Mouse (Mus musculus) forebrain, embryonic 12.5 days (tissue): ENCODE results near the gene Gjd3. TPM values are rescaled to one million over a fixed set of nuclear protein-coding genes. Genes with fewer than 3 reads are reported as not detected.

Experiments used
- ATAC-seq: fragments of 200-750 bp; cut with Nextera tagmentation; 2 replicates; pipeline ENCODE4 v1.8.0; 2017; ENCODE audit warnings: moderate TSS enrichment; ENCODE audit not compliant: low FRiP score
- H3K27ac ChIP-seq: fragments of 300-500 bp; sonication (generic); 2 replicates; pipeline ENCODE4 v1.5.1; 2016; ENCODE audit warnings: mild to moderate bottlenecking
- H3K27me3 ChIP-seq: fragments of 300-500 bp; sonication (generic); 2 replicates; pipeline ENCODE4 v1.6.1; 2016; ENCODE audit warnings: mild to moderate bottlenecking
- H3K36me3 ChIP-seq: fragments of 300-500 bp; sonication (generic); replicated peaks from 2 replicates; pipeline ENCODE4 v1.6.1; 2016; ENCODE audit warnings: mild to moderate bottlenecking
- H3K4me1 ChIP-seq: fragments of 300-500 bp; sonication (generic); 2 replicates; pipeline ENCODE4 v1.6.1; 2016
- H3K4me2 ChIP-seq: fragments of 300-500 bp; sonication (generic); 2 replicates; pipeline ENCODE4 v1.6.1; 2016; ENCODE audit warnings: mild to moderate bottlenecking, moderate library complexity
- H3K4me3 ChIP-seq: fragments of 300-500 bp; sonication (generic); replicated peaks from 2 replicates; pipeline ENCODE4 v1.5.1; 2016; ENCODE audit warnings: mild to moderate bottlenecking
- H3K9ac ChIP-seq: fragments of 300-500 bp; sonication (generic); 2 replicates; pipeline ENCODE4 v1.6.1; 2016; ENCODE audit warnings: mild to moderate bottlenecking
- H3K9me3 ChIP-seq: fragments of 300-500 bp; sonication (generic); 2 replicates; pipeline ENCODE4 v1.6.1; 2016
- WGBS: fragments of 180-500 bp; shearing (Covaris S2); methylation state at CpG from one replicate; pipeline ENCODE4 v1.1.7; 2016; 5-methylcytosine and 5-hydroxymethylcytosine counted together
- polyA plus RNA-seq: library from polyadenylated mRNA; unstranded; fragments of >200 nt; fragmentation: Nextera tagmentation; extraction: Ambion mirVana; gene quantifications from 2 replicates; pipeline ENCODE4 v1.2.1, GENCODE M21; 2016

Gjd3 gene
- polyA plus RNA-seq, 1 experiment from 2014 or later = 0.47 TPM

DNA sequence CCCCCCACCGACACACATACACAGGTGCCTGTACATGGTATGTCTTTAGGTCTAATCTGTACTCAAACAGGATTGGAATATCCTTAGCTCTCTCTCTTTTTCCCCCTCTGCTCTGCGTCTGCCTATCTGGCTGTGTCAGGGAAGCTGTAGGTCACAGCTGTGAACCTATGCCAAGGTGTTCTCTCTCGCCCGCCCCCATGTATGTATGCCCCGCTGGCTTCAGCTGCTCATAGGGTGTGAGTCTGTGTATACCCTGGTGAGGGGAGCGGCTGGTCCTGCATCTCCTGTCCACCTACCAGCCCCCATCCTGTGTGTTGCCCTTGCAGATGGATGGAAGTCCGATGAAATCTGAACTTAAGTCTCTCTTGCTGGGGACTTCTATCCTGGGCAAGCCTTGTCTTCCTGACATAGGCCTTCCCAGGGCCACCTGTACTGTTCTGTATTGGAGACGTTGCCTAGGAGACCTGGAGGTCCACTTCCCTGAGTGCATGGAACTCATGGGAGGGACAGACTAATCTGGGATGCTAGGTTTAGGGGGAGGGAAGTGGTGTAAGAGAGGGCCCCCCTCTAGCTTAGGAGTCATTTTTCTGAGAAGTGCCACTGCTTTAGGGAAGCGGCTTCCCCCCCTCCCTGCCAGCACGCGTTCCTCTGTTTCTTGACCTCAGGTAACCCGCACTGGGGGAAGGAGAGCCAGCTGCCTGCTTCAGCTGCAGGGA, 33.4 kb downstream of the Gjd3 start:
- no peak overlapping the region for H3K27ac ChIP-seq
- H3K36me3 ChIP-seq = 0 out of 2 replicates have a peak, but pooled peaks cover 5% of the 10 kb centered on the region
- H3K9ac ChIP-seq = no peak overlapping the region
- peaks cover 44% of the 10 kb centered on the region for H3K4me1 ChIP-seq
- H3K9me3 ChIP-seq = no peaks in the 10 kb centered on the region
- no peak overlapping the region for H3K4me3 ChIP-seq
- no peak for ATAC-seq
- no peaks in the 10 kb centered on the region for H3K27me3 ChIP-seq
- no peak overlapping the region for H3K4me2 ChIP-seq
- 70% methylated on average over 12 of the region's 12 CpGs for WGBS

DNA sequence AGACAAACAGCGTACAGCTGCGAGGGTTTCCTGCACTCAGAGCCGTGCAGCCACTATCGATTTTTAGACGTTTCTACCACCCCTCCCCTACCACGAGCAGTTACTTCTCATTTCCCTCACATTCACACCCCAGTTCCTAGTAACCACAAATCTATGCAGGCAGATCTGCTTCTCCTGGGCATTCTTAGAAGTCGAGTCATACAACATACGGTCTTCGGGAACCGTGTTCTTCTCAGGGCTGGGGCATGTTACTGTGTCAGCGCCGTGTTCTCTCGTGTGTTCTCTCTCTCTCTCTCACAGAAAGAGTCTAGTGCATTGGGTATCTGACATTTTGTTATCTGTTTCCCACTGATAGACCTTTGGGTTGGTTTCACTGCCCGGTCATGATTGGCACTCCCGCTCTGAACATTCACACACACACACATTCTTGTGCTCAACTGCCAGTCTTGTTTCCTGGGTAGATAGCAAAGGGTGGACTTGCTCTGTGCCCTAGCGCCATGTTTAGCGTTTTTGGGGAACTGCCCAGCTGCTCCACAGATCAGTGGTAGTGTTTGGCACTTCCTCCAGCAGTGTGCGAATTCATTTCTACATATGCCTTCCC, 34.7 kb downstream of the Gjd3 start:
- H3K27ac ChIP-seq = no peak overlapping the region
- H3K4me2 ChIP-seq = no peak overlapping the region
- H3K9me3 ChIP-seq = no peaks in the 10 kb centered on the region
- H3K9ac ChIP-seq = no peak overlapping the region
- H3K4me3 ChIP-seq = no peak overlapping the region
- no peak for ATAC-seq
- peaks cover 44% of the 10 kb centered on the region for H3K4me1 ChIP-seq
- H3K36me3 ChIP-seq = 0 out of 2 replicates have a peak, but pooled peaks cover 5% of the 10 kb centered on the region
- 91% methylated on average over 18 of the region's 18 CpGs for WGBS
- no peaks in the 10 kb centered on the region for H3K27me3 ChIP-seq

DNA sequence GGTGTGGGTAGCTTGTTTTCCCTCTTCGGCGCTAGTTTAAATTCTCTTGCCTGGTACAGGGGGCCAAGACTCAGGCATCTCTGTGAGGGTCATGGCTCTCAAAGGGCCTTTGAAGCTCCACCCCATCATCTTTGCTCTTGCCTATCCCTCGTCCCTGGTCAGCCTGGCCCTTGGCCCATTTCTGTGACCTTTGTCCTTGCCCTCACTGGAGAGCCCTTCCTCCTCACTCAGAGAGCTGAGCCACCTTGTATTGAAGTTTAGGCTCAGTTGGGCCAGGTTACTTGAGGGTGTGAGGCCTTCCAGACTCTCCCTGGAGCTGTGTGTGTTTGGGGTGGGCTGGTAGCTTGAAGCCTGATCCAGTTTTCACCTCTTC, 37.2 kb downstream of the Gjd3 start:
- H3K27ac ChIP-seq = no peak overlapping the region
- no peaks in the 10 kb centered on the region for H3K9me3 ChIP-seq
- H3K36me3 ChIP-seq = 0 out of 2 replicates have a peak, but pooled peaks cover 4% of the 10 kb centered on the region
- no peak overlapping the region for H3K9ac ChIP-seq
- WGBS = 67% methylated on average over 3 of the region's 3 CpGs
- no peak overlapping the region for H3K4me3 ChIP-seq
- peaks cover 55% of the 10 kb centered on the region for H3K4me1 ChIP-seq
- no peaks in the 10 kb centered on the region for H3K27me3 ChIP-seq
- ATAC-seq = no peak
- no peak overlapping the region for H3K4me2 ChIP-seq

DNA sequence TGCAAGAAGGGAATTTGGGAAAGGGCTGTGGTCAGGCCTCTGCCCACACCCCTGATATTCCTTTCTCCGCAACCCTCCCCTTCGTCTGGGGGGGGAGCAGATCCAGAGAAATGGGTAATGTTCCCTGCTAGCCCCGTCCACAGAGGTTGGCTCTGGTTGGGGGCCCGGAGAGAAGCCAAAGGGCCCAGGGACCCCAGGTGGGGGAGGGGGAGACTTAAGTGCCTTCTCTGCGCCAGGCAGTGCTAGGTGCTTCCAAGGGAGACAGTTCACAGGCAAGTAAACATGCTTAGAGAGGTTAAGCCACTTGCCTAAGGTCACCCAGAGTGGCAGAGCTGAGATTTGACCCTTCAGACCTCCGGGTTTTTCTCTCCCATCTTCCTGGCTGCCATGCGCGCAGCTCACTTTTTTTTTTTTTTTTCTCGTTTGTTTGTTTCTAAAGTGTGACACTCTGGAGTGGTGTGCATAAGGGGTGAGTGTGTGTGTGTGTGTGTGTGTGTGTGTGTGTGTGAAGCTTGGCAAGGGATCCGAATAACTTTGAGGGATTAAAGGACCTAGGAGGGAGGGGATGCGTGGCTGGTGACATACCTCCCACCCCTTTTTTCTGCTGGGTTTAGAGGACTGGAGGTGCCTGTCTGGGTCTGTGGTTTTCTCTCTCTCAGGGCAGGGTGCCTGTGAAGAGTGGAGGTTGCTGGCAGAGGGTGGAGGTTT, 37.8 kb downstream of the Gjd3 start:
- peaks cover 60% of the 10 kb centered on the region for H3K4me1 ChIP-seq
- H3K27ac ChIP-seq = no peak overlapping the region
- no peaks in the 10 kb centered on the region for H3K36me3 ChIP-seq
- H3K9me3 ChIP-seq = no peaks in the 10 kb centered on the region
- H3K4me3 ChIP-seq = no peak overlapping the region
- WGBS = 30% methylated on average over 11 of the region's 11 CpGs
- H3K27me3 ChIP-seq = no peaks in the 10 kb centered on the region
- no peak for ATAC-seq
- H3K4me2 ChIP-seq = no peak overlapping the region
- no peak overlapping the region for H3K9ac ChIP-seq

DNA sequence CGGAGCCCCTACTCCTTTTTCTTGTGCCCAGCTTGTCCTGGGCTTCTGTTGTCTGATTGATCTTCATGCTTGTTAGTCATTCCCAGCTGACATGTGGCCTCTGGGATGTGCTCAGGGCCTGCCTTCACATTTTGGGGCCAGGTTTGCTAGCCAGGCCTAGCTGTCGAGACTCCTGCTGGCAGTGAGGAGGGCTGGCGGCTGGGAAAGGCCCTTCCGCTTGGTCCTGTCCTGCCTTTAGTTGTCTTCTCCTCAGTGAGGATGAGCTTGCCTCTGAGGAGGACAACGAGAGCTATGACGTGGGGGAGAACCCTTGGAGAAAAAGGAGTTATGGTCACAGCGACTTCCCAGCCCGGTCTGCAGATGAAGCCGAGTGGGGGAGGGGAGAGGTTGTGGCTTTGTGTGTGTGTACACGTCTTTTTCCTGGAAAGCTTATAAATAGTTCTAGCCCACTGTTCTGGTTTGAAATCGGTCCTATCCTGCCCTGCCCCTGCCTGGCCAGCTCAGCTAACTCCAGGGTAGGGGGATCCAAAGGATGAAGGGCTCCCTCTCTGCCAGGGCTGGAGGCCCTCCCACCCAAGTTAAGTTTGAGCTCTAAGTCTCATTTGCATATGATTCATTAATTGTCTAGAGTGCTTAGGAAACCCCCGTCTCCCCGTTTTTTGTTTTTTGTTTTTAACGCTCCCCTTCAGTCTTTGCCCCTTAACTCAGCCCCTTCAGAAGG, 38.9 kb downstream of the Gjd3 start:
- ATAC-seq = no peak
- WGBS = 35% methylated on average over 14 of the region's 14 CpGs
- Histone ChIP-seq H3K27me3 (peaks cover 4% of the 10 kb centered on the region), H3K9ac (peak overlapping the region; percentile 36; the same call in 1 of the 2 replicates), H3K9me3 (no peaks in the 10 kb centered on the region), H3K4me3 (no peak overlapping the region), H3K4me1 (peaks cover 64% of the 10 kb centered on the region), H3K4me2 (no peak overlapping the region), H3K36me3 (no peaks in the 10 kb centered on the region), H3K27ac (peak overlapping the region; percentile 88)

DNA sequence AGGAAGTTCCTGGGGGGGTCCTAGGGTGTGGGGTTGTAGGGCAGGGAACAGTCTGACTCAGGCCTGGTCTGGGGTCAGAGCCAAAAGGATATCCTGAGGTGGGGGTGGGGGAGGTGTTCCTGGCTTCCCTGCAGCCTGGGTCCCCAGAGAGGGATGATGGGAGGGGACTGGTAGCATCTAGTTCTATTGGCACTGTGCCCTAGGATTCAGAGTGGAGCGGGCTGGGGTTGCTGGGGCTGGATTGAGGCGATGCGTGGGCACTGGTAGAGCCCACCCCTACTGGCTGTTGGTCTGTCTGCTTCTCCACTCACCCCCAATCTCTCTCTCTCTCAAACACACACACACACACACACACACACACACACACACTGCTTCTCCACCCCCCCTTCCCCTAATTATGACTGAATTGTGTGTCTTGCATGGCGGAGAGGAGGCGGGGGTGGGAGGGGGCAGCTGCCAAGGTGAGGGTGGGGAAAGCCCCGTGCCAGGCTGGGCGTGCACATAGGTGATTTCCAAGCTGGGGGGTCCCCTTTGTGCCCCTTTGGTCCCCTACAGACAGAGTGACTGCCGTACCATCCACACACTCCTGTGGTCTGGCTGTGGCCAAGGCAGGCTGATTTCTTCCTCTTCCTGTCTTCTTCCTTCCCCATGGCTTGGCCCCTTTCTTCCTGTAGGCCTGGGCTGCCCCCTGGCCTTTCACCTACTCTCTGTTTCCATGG, 39.7 kb downstream of the Gjd3 start:
- WGBS = 61% methylated on average over 8 of the region's 8 CpGs
- H3K9ac ChIP-seq = peak overlapping the region; percentile 65
- peaks cover 13% of the 10 kb centered on the region for H3K27me3 ChIP-seq
- no peaks in the 10 kb centered on the region for H3K9me3 ChIP-seq
- no peak for ATAC-seq
- peak overlapping the region; percentile 88 for H3K27ac ChIP-seq
- no peak overlapping the region for H3K4me3 ChIP-seq
- H3K4me2 ChIP-seq = peak overlapping the region; percentile 93; the same call in 1 of the 2 replicates
- no peaks in the 10 kb centered on the region for H3K36me3 ChIP-seq
- H3K4me1 ChIP-seq = peaks cover 72% of the 10 kb centered on the region

DNA sequence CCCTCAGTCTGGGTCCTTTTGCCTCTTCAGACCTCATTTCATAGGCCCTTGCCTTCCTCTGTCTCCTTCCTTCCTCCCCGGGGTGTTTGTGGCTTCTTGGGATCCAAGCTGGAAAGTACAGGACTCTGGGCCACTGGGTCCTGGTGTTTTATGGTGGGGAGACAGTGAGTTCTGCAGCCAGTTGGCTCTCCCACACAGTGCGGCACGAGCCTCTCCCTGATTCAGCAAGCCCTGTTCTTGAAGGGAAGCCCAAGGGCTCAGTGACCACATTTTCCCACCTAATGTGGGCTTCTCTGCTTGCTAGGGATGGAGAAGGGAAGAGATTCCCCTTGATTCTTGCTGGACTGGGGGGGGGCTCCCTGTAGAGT, 40.3 kb downstream of the Gjd3 start:
- H3K36me3 ChIP-seq = no peaks in the 10 kb centered on the region

DNA sequence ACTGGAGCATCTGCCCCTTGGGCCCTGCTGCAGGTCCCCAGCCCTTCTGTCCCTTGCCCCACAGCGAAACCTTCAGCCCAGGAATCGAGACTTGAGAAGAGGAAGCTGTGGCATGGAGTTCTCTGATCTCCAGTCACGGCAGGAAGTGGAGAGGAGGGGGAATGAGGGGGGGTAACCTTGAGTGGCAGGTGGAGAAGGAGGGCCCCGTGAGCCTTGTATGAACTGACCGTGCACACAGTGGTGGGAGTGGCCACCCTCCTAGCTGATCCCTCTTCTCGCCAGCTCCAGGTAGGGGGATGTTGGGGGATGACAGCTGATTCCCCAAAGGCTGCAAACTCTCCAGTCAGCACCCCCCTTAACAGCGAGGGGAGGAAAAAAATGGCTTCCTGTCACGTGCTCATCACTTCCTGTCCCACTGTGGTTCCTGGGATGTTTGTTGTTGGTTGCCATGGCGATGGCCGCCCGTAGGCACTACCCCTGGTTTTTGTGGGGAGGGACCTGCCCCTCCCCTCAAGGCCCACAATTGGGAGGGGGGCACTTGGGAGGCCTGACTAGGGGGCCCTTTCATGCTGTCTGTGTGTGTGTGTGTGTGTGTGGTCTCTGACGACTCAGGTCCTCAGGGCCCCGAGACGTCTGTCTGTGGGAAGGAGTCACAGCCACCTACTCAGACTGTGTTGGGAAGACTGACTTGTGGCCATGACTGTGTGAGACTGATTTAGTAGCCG, 40.8 kb downstream of the Gjd3 start:
- Histone ChIP-seq H3K9me3 (no peaks in the 10 kb centered on the region), H3K9ac (peak overlapping the region; percentile 65), H3K27me3 (peaks cover 13% of the 10 kb centered on the region), H3K27ac (peak overlapping the region; percentile 88), H3K36me3 (no peaks in the 10 kb centered on the region), H3K4me3 (peak overlapping the region; percentile 52), H3K4me2 (peak overlapping the region; percentile 93), H3K4me1 (peaks cover 81% of the 10 kb centered on the region)
- ATAC-seq = peak; percentile 53
- 4% methylated on average over 15 of the region's 15 CpGs for WGBS

More for the DNA sequence above, 40.3 kb downstream of the Gjd3 start:
- H3K4me1 ChIP-seq = peaks cover 78% of the 10 kb centered on the region
- peak overlapping the region; percentile 88 for H3K27ac ChIP-seq
- peak overlapping the region; percentile 93 for H3K4me2 ChIP-seq
- H3K9ac ChIP-seq = peak overlapping the region; percentile 65
- no peak for ATAC-seq
- H3K9me3 ChIP-seq = no peaks in the 10 kb centered on the region
- peaks cover 13% of the 10 kb centered on the region for H3K27me3 ChIP-seq
- WGBS = 60% methylated on average over 3 of the region's 3 CpGs
- H3K4me3 ChIP-seq = peak overlapping the region; percentile 52

DNA sequence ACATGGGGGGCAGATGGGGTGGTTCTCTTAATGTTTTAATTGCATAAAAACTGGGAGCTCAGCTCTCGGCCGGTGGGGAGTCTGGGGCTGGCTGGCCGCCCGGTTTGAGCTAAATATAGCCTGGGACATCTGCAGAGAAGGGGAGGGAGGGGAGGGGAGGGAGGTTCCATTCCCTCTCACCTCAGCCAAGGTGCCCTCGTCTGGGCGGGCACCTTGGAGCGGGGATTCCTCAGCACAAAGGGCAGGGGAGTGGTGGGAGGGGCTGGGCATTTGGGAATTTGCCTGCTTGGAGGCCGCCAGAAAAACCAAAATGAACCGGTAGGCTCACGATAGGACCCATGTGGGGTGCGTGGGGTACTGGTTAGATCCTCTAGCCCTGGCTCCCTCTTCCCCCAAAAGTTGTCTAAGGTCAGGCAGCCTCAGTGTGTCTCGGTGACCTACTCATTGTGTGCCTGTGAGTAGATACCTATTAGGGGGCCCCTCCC, 41.4 kb downstream of the Gjd3 start:
- no peak for ATAC-seq
- peaks cover 87% of the 10 kb centered on the region for H3K4me1 ChIP-seq
- no peaks in the 10 kb centered on the region for H3K36me3 ChIP-seq
- H3K27ac ChIP-seq = peak overlapping the region; percentile 88
- peaks cover 17% of the 10 kb centered on the region for H3K27me3 ChIP-seq
- H3K9me3 ChIP-seq = no peaks in the 10 kb centered on the region
- H3K4me2 ChIP-seq = peak overlapping the region; percentile 93
- peak overlapping the region; percentile 52 for H3K4me3 ChIP-seq
- WGBS = 2% methylated on average over 12 of the region's 12 CpGs
- H3K9ac ChIP-seq = peak overlapping the region; percentile 65

DNA sequence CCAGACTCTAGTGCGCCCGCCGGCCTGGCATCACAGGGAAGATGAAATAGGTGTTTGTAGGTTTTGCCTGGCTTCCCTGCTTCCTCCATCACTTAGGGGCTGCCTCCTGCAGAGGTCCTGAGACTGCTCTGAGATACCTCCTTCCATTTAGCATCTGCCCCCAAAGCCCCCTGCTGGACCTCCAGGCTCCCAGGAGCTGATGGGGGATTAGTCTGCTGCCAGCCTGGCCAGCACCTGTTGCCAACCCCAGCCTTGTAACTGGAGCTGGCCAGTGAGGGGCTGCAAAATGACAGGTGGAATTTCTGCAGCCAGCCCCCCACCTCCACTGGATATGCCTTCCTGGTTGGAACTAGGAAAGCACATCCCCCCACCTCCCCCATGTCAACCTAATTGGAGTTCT, 42.0 kb downstream of the Gjd3 start:
- H3K27me3 ChIP-seq = peaks cover 23% of the 10 kb centered on the region
- no peaks in the 10 kb centered on the region for H3K9me3 ChIP-seq
- no peaks in the 10 kb centered on the region for H3K36me3 ChIP-seq
- H3K4me3 ChIP-seq = peak overlapping the region; percentile 52
- H3K9ac ChIP-seq = peak overlapping the region; percentile 65; the same call in 1 of the 2 replicates
- H3K4me1 ChIP-seq = peaks cover 93% of the 10 kb centered on the region
- 24% methylated on average over 3 of the region's 3 CpGs for WGBS
- H3K27ac ChIP-seq = peak overlapping the region; percentile 88
- no peak for ATAC-seq
- peak overlapping the region; percentile 93 for H3K4me2 ChIP-seq
